Mouse (Mus musculus) megakaryocyte, embryonic 14.5 days (primary cell): ENCODE results near the gene Ubd.

ENCODE experiments used
- FLI1 ChIP-seq: IDR thresholded peaks from 2 replicates; pipeline ENCODE4 v1.6.1; 2012; ENCODE audit warnings: low read length, inconsistent platforms, mixed read lengths
- GATA1 ChIP-seq: IDR thresholded peaks from 3 replicates; pipeline ENCODE4 v1.6.1; 2012; ENCODE audit warnings: mixed read lengths, low read length, inconsistent platforms, borderline replicate concordance

- no peak for TF ChIP-seq GATA1
- no peak for TF ChIP-seq FLI1
Measured at GRCm38 (mm10) chr17:37218486-37218885, 24.8 kb downstream of the Ubd start.
